Mouse (Mus musculus): ENCODE measurements at regions not wholly inside any gene's neighbourhood (a gene's known extent, or its start where the extent isn't known, plus 50 kb on each side); places are given as distances from the start of the nearest gene placed in this dataset.

DNA sequence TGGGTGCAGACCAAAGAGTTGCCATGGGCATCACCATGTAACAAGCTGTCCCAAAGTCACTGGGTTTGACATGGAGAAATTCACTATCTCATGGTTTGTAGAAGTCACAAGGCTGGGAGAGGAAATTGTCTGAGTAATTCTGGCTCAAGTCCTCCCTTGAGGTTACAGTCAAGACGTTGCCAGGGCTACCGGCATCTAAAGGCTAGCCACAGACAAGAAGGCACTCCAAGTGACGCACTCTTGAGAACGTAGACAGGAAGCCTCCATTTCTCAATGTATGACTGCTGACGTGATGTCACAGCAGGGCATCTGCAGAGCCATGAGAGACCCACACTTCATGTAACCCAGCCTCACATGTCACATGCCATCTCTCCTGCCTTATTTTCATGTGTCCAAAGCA, 59.2 kb upstream of the Nectin1 start:
- no peak for DNase-seq (ENCODE audit: extremely low read depth, low read depth, low spot score)

DNA sequence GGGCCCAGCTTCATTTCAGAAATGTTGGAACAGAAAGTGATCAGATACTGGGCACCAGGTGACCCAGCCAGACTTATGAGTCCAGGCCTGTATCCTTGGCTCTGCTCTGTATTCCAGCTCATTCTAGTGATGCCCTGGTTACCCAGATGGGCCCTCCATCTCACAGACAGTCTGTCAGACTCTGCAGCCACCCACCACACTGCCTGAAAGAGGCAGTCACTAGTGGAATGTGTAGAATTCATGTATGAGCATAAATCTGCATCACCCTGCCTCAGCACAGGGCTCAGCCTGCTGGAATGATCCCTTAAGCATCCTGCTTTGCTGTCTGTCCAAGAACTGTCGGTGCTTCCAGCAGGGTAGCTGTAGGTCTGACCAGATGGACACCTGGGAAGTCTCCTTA, 51.8 kb upstream of the Nectin1 start:
- DNase-seq (ENCODE audit: extremely low read depth, low read depth, low spot score): no peak

DNA sequence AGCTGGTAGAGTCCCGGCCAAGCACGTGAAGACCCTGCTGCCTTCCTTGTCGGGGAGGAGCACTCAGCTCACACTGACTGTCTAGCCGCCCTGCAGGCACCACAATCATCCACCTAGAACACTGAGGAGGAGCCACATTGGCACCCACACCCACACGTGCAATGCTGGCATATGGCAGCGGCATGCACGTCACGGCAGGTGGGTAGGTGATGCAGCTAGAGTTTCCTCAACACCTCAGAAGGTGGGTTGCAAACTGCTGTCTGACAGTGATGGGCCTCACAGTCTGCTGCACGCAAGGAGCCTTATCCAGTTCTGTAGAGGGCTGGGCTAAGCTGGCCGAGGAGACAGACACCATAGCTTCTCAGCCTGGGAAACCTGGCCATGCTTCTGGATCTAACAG, 51.2 kb upstream of the Nectin1 start:
- DNase-seq (ENCODE audit: extremely low read depth, low read depth, low spot score): no peak

All from fat pad, adult 2 months (tissue).